Mouse (Mus musculus): Measurements from ENCODE around the gene Prpf38b. TPM values are rescaled to one million over a fixed set of nuclear protein-coding genes. Genes with fewer than 3 reads are reported as not detected.

The Prpf38b gene
- polyA plus RNA-seq, 1 experiment from 2014 or later: 69.1 TPM

- H3K4me2 ChIP-seq (ENCODE audit: low read depth, low read length): no peak overlapping the region
- H3K27me3 ChIP-seq (ENCODE audit: control insufficient read depth, insufficient read depth, low read length): no peaks in the 10 kb centered on the region
- H3K4me1 ChIP-seq (ENCODE audit: control insufficient read depth, insufficient read depth, low read length): no peaks in the 10 kb centered on the region
- 90% methylated on average over 4 of the region's 4 CpGs for WGBS
- no peak overlapping the region for H3K9ac ChIP-seq (replicated peaks; ENCODE audit: low read length)
- no peak overlapping the region for H3K27ac ChIP-seq (replicated peaks; ENCODE audit: low read depth, low read length)
- DNase-seq (ENCODE audit: low spot score): no peak
- no peaks in the 10 kb centered on the region for H3K9me3 ChIP-seq (replicated peaks; ENCODE audit: control insufficient read depth, low read length)
- ATAC-seq (replicated peaks; ENCODE audit: insufficient number of reproducible peaks, low FRiP score, low TSS enrichment, low read depth): no peak
- no peak overlapping the region for H3K4me3 ChIP-seq (ENCODE audit: low read depth, low read length)
- no peaks in the 10 kb centered on the region; the same call in 1 of the 2 replicates for H3K36me3 ChIP-seq (replicated peaks; ENCODE audit: control insufficient read depth, insufficient read depth, low read depth, low read length)
These were observed 12.9 kb downstream of the Prpf38b start for GRCm38 (mm10) chr3:108898640-108899039.

DNA sequence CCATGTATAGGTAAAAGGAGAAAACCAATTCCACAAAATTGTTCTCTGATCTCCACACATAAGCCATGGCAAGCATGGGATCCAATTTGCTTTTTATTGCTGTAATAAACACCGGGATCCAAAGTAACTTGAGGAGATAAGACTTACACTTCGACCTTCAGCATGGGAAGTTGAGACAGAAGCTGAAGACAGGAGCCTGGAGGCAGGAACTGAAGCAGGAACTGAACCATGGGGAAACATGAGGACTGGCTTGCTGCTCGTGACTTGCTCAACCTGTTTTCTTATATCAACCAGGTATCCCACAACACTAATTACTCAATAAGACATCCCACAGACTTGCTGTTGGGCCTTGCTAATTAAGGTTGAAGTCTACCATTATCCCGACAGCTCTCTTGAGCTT is 18.6 kb downstream of the Prpf38b start:
- Histone ChIP-seq H3K4me1 (ENCODE audit: control insufficient read depth, insufficient read depth, low read length) (no peaks in the 10 kb centered on the region), H3K4me2 (ENCODE audit: low read depth, low read length) (no peak overlapping the region), H3K27me3 (ENCODE audit: control insufficient read depth, insufficient read depth, low read length) (no peaks in the 10 kb centered on the region), H3K4me3 (ENCODE audit: low read depth, low read length) (no peak overlapping the region), H3K9ac (replicated peaks; ENCODE audit: low read length) (no peak overlapping the region), H3K36me3 (replicated peaks; ENCODE audit: control insufficient read depth, insufficient read depth, low read depth, low read length) (no peaks in the 10 kb centered on the region), H3K27ac (replicated peaks; ENCODE audit: low read depth, low read length) (no peak overlapping the region), H3K9me3 (replicated peaks; ENCODE audit: control insufficient read depth, low read length) (no peaks in the 10 kb centered on the region)
- 76% methylated on average over 4 of the region's 4 CpGs for WGBS
- DNase-seq (ENCODE audit: low spot score) (no peak), ATAC-seq (replicated peaks; ENCODE audit: insufficient number of reproducible peaks, low FRiP score, low TSS enrichment, low read depth) (no peak)

- WGBS: 77% methylated on average over 1 of the region's 1 CpGs
- ATAC-seq (replicated peaks; ENCODE audit: insufficient number of reproducible peaks, low FRiP score, low TSS enrichment, low read depth) (0 out of 2 replicates have a peak, but pooled peaks have one; percentile 48), DNase-seq (ENCODE audit: low spot score) (no peak)
- H3K9me3 ChIP-seq (replicated peaks; ENCODE audit: control insufficient read depth, low read length): no peaks in the 10 kb centered on the region
- no peaks in the 10 kb centered on the region for H3K36me3 ChIP-seq (replicated peaks; ENCODE audit: control insufficient read depth, insufficient read depth, low read depth, low read length)
- no peaks in the 10 kb centered on the region for H3K27me3 ChIP-seq (ENCODE audit: control insufficient read depth, insufficient read depth, low read length)
- H3K4me2 ChIP-seq (ENCODE audit: low read depth, low read length): no peak overlapping the region
- H3K4me1 ChIP-seq (ENCODE audit: control insufficient read depth, insufficient read depth, low read length): no peaks in the 10 kb centered on the region
- H3K4me3 ChIP-seq (ENCODE audit: low read depth, low read length): no peak overlapping the region
- H3K27ac ChIP-seq (replicated peaks; ENCODE audit: low read depth, low read length): no peak overlapping the region
- H3K9ac ChIP-seq (replicated peaks; ENCODE audit: low read length): no peak overlapping the region
These were observed 19.4 kb downstream of the Prpf38b start for GRCm38 (mm10) chr3:108892080-108892479.

- WGBS: 90% methylated on average over 1 of the region's 1 CpGs
- Histone ChIP-seq H3K27me3 (ENCODE audit: control insufficient read depth, insufficient read depth, low read length) (no peaks in the 10 kb centered on the region), H3K9me3 (replicated peaks; ENCODE audit: control insufficient read depth, low read length) (no peaks in the 10 kb centered on the region), H3K9ac (replicated peaks; ENCODE audit: low read length) (no peak within 1 kb of the TSS), H3K4me2 (ENCODE audit: low read depth, low read length) (no peak within 1 kb of the TSS), H3K27ac (replicated peaks; ENCODE audit: low read depth, low read length) (no peak within 1 kb of the TSS), H3K4me1 (ENCODE audit: control insufficient read depth, insufficient read depth, low read length) (no peaks in the 10 kb centered on the region), H3K36me3 (replicated peaks; ENCODE audit: control insufficient read depth, insufficient read depth, low read depth, low read length) (no peaks in the 10 kb centered on the region), H3K4me3 (ENCODE audit: low read depth, low read length) (no peak within 1 kb of the TSS)
- DNase-seq (ENCODE audit: low spot score) (no peak), ATAC-seq (replicated peaks; ENCODE audit: insufficient number of reproducible peaks, low FRiP score, low TSS enrichment, low read depth) (no peak)
These were observed 21.6 kb downstream of the Prpf38b start, which contains the start of gene Fndc7 for GRCm38 (mm10) chr3:108889908-108890307. Gene Fndc7 (minus strand): TSS chr3:108890008.

DNA sequence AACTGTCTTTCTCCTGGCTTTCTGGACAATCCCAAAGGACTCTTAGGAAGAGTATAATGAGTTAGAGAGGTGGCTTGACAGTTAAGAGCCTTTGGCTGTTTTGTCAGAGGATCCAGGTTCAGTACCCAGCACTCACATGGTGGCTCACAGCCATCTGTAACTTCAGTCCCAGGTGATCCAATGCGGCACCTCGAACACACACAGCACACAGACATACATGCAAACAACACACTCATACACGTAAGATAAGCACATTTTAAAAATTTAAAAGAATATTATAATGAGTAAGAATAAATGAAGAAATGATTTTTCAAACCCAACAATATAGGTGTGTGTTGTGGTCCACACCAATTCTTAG is 23.9 kb downstream of the Prpf38b start:
- Histone ChIP-seq H3K36me3 (replicated peaks; ENCODE audit: control insufficient read depth, insufficient read depth, low read depth, low read length) (no peaks in the 10 kb centered on the region), H3K4me3 (ENCODE audit: low read depth, low read length) (no peak overlapping the region), H3K27ac (replicated peaks; ENCODE audit: low read depth, low read length) (no peak overlapping the region), H3K27me3 (ENCODE audit: control insufficient read depth, insufficient read depth, low read length) (no peaks in the 10 kb centered on the region), H3K4me2 (ENCODE audit: low read depth, low read length) (no peak overlapping the region), H3K4me1 (ENCODE audit: control insufficient read depth, insufficient read depth, low read length) (no peaks in the 10 kb centered on the region), H3K9me3 (replicated peaks; ENCODE audit: control insufficient read depth, low read length) (no peaks in the 10 kb centered on the region), H3K9ac (replicated peaks; ENCODE audit: low read length) (no peak overlapping the region)
- no peak for DNase-seq (ENCODE audit: low spot score)
- WGBS: 88% methylated on average over 3 of the region's 3 CpGs
- no peak for ATAC-seq (replicated peaks; ENCODE audit: insufficient number of reproducible peaks, low FRiP score, low TSS enrichment, low read depth)

- H3K4me1 ChIP-seq (ENCODE audit: control insufficient read depth, insufficient read depth, low read length): no peaks in the 10 kb centered on the region
- no peak for DNase-seq (ENCODE audit: low spot score)
- no peak for ATAC-seq (replicated peaks; ENCODE audit: insufficient number of reproducible peaks, low FRiP score, low TSS enrichment, low read depth)
- H3K36me3 ChIP-seq (replicated peaks; ENCODE audit: control insufficient read depth, insufficient read depth, low read depth, low read length): no peaks in the 10 kb centered on the region
- no peaks in the 10 kb centered on the region for H3K27me3 ChIP-seq (ENCODE audit: control insufficient read depth, insufficient read depth, low read length)
- H3K9me3 ChIP-seq (replicated peaks; ENCODE audit: control insufficient read depth, low read length): no peaks in the 10 kb centered on the region
- H3K9ac ChIP-seq (replicated peaks; ENCODE audit: low read length): no peak overlapping the region
- WGBS: 68% methylated on average over 12 of the region's 12 CpGs
- H3K27ac ChIP-seq (replicated peaks; ENCODE audit: low read depth, low read length): no peak overlapping the region
- H3K4me3 ChIP-seq (ENCODE audit: low read depth, low read length): no peak overlapping the region
- no peak overlapping the region for H3K4me2 ChIP-seq (ENCODE audit: low read depth, low read length)
These were observed 24.5 kb downstream of the Prpf38b start for GRCm38 (mm10) chr3:108886934-108887617.

- 0 out of 2 replicates have a peak, but pooled peaks have one; percentile 29 for ATAC-seq (replicated peaks; ENCODE audit: insufficient number of reproducible peaks, low FRiP score, low TSS enrichment, low read depth)
- WGBS: 53% methylated on average over 9 of the region's 9 CpGs
- Histone ChIP-seq H3K4me2 (ENCODE audit: low read depth, low read length) (no peak overlapping the region), H3K4me1 (ENCODE audit: control insufficient read depth, insufficient read depth, low read length) (no peaks in the 10 kb centered on the region), H3K36me3 (replicated peaks; ENCODE audit: control insufficient read depth, insufficient read depth, low read depth, low read length) (no peaks in the 10 kb centered on the region), H3K4me3 (ENCODE audit: low read depth, low read length) (no peak overlapping the region), H3K27ac (replicated peaks; ENCODE audit: low read depth, low read length) (no peak overlapping the region), H3K9me3 (replicated peaks; ENCODE audit: control insufficient read depth, low read length) (no peaks in the 10 kb centered on the region), H3K27me3 (ENCODE audit: control insufficient read depth, insufficient read depth, low read length) (no peaks in the 10 kb centered on the region), H3K9ac (replicated peaks; ENCODE audit: low read length) (no peak overlapping the region)
- no peak for DNase-seq (ENCODE audit: low spot score)
These were observed 25.6 kb downstream of the Prpf38b start for GRCm38 (mm10) chr3:108885686-108886530.

DNA sequence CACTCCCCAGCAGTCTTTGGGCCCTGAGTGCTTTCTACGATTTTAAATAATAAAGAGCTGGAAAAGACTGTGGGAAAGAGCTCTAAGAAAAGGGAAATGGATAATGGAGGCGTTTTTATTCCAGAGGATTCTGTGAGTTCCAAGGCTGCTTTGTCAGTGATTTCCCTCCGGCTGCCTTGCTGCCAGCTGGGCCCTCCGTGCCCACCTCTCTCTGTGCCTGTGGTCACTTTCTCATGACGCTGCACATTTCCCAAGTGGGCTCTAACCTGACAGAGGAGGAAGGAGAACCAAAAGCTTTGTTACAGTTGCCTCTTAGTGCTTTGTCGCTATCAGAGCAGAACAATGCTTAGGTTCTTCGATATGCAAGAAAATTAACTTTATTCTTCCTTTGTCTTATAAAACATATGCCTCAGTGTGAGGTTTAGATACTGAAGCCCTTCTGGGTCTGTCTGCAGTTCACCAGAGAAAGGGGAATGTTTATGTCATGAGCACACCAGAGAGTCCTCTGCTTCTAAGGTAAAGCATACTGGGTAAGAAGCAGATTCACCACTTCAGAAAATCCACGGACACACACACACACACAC is 26.7 kb downstream of the Prpf38b start:
- Histone ChIP-seq H3K9ac (replicated peaks; ENCODE audit: low read length) (no peak overlapping the region), H3K4me1 (ENCODE audit: control insufficient read depth, insufficient read depth, low read length) (no peaks in the 10 kb centered on the region), H3K4me2 (ENCODE audit: low read depth, low read length) (no peak overlapping the region), H3K9me3 (replicated peaks; ENCODE audit: control insufficient read depth, low read length) (no peaks in the 10 kb centered on the region), H3K4me3 (ENCODE audit: low read depth, low read length) (no peak overlapping the region), H3K27me3 (ENCODE audit: control insufficient read depth, insufficient read depth, low read length) (no peaks in the 10 kb centered on the region), H3K27ac (replicated peaks; ENCODE audit: low read depth, low read length) (no peak overlapping the region), H3K36me3 (replicated peaks; ENCODE audit: control insufficient read depth, insufficient read depth, low read depth, low read length) (no peaks in the 10 kb centered on the region)
- ATAC-seq (replicated peaks; ENCODE audit: insufficient number of reproducible peaks, low FRiP score, low TSS enrichment, low read depth) (no peak), DNase-seq (ENCODE audit: low spot score) (no peak)
- 72% methylated on average over 8 of the region's 8 CpGs for WGBS
